Mouse (Mus musculus) CD4-positive, CD25-positive, alpha-beta regulatory T cell, adult 2 months (primary cell): ENCODE measurements around the gene Cops9.

ENCODE experiments used
- DNase-seq: peaks from one replicate; pipeline ENCODE4 v3.0.0-alpha.2; 2012; ENCODE audit warnings: low read depth, low spot score

Cops9 gene

DNA sequence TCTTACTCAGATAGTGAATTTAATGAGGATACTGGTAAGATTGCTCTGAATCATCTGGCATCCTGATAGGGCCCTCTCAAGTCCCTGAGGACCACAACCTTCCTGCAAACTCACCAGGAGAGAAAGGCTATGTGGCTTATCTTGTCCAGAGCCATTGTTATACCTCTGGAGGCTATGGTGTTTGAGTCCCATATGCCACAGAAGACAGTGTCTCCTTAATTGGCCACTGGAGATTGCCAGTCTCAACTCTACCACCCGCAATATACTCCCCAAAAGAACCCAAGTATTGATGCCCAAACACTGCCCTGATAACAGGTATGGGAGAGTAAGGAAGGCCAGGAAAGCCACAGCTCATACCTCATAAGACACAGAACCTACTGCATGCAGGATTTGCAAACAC, 36.3 kb downstream of the Cops9 start, which contains the start of gene Olfr1410:
TSS of gene Olfr1410 (plus strand) at position 301 of the 400 bp plus-strand sequence.
- DNase-seq = no peak

- no peak for DNase-seq
These were observed 45.8 kb downstream of the Cops9 start for GRCm38 (mm10) chr1:92596019-92596418.

DNA sequence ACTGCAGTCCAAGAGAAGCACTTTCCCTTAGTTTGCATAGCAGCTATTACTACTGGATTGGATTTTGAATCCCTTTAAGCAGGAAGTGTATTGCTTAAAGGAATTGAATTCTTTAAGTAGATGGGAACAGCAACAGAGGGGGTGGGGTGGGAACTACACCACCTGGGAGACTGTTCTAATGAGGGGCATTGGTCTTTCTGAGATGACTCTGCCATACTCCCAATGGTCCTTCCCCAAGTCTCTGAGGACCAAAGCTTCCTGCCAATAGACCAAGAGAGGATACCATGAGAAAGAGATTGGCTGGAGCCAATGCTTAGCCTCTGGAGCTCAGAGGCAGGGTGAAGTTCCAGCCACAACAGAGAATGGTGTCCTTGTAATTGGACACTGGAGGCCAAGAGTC, 47.7 kb downstream of the Cops9 start, which contains the start of gene Olfr1411:
TSS of gene Olfr1411 (plus strand) at position 301 of the 400 bp plus-strand sequence.
- no peak for DNase-seq
